Mouse (Mus musculus) MEL (cell line): Measurements from ENCODE around the gene Sh2d3c.

Experiments used
- CHD2 ChIP-seq: IDR thresholded peaks from 2 replicates; pipeline ENCODE4 v1.6.1; 2011; ENCODE audit warnings: low read length, improper control_type of control experiment
- CTCF ChIP-seq, 3 experiments: IDR thresholded peaks in 2 of 3; conservative IDR thresholded peaks in 1 of 3; 2 replicates each; pipeline ENCODE4 v1.5.1; 2011 to 2012; ENCODE audit warnings: low read length in 3 of 3, low read depth in 2 of 3, mild to moderate bottlenecking in 2 of 3, improper control_type of control experiment in 1 of 3, inconsistent platforms in 1 of 3, mixed read lengths in 1 of 3, moderate library complexity in 1 of 3; ENCODE audit not compliant: control insufficient read depth in 1 of 3, insufficient read depth in 1 of 3, poor library complexity in 1 of 3, severe bottlenecking in 1 of 3
- E2F4 ChIP-seq: IDR thresholded peaks from 2 replicates; pipeline ENCODE4 v1.6.1; 2011; ENCODE audit warnings: low read depth, low read length, improper control_type of control experiment, borderline replicate concordance
- ELF1 ChIP-seq: IDR thresholded peaks from 2 replicates; pipeline ENCODE4 v1.6.1; 2014; ENCODE audit warnings: low read depth, mild to moderate bottlenecking, inconsistent platforms, low read length, improper control_type of control experiment, moderate library complexity
- EP300 ChIP-seq, 2 experiments: IDR thresholded peaks; 2 replicates each; pipeline ENCODE4 v1.6.1; 2011; ENCODE audit warnings: improper control_type of control experiment in 2 of 2, low read length in 2 of 2, low read depth in 1 of 2, mild to moderate bottlenecking in 1 of 2
- HCFC1 ChIP-seq: IDR thresholded peaks from 2 replicates; pipeline ENCODE4 v1.6.1; 2012; ENCODE audit warnings: low read depth, mild to moderate bottlenecking, inconsistent platforms, low read length, improper control_type of control experiment, moderate library complexity
- JUND ChIP-seq: IDR thresholded peaks from 2 replicates; pipeline ENCODE4 v1.6.1; 2011; ENCODE audit warnings: low read depth, mild to moderate bottlenecking, improper control_type of control experiment, low read length
- KAT2A ChIP-seq: conservative IDR thresholded peaks from 2 replicates; pipeline ENCODE4 v1.6.1; 2012; ENCODE audit warnings: low read depth, low read length, improper control_type of control experiment, inconsistent platforms
- MAX ChIP-seq: IDR thresholded peaks from 2 replicates; pipeline ENCODE4 v1.6.1; 2011; ENCODE audit warnings: low read length, improper control_type of control experiment
- POLR2A ChIP-seq, 2 experiments: IDR thresholded peaks; 2 replicates each; pipeline ENCODE4 v1.6.1; 2011 to 2012; ENCODE audit warnings: low read length in 2 of 2, mild to moderate bottlenecking in 2 of 2, control low read depth in 1 of 2, improper control_type of control experiment in 1 of 2, low read depth in 1 of 2, moderate library complexity in 1 of 2; ENCODE audit not compliant: control insufficient read depth in 1 of 2, insufficient read depth in 1 of 2, poor library complexity in 1 of 2
- RAD21 ChIP-seq: IDR thresholded peaks from 2 replicates; pipeline ENCODE4 v1.6.1; 2011; ENCODE audit warnings: mild to moderate bottlenecking, low read depth, low read length, improper control_type of control experiment
- UBTF ChIP-seq: IDR thresholded peaks from 2 replicates; pipeline ENCODE4 v1.6.1; 2012; ENCODE audit warnings: low read depth, mild to moderate bottlenecking, inconsistent platforms, low read length, improper control_type of control experiment, moderate library complexity, borderline replicate concordance; ENCODE audit not compliant: insufficient read depth
- USF1 ChIP-seq: IDR thresholded peaks from 2 replicates; pipeline ENCODE4 v1.6.1; 2014; ENCODE audit warnings: low read depth, mild to moderate bottlenecking, inconsistent platforms, low read length, improper control_type of control experiment, moderate library complexity

- no peak for TF ChIP-seq CTCF (IDR thresholded peaks at IDR 0.05 in 2 of 3, conservative IDR thresholded peaks at IDR 0.05 in 1 of 3; ENCODE audit: control insufficient read depth in 1 of 3, insufficient read depth in 1 of 3, low read depth in 2 of 3, low read length in 3 of 3, poor library complexity in 1 of 3, severe bottlenecking in 1 of 3)
- TF ChIP-seq EP300 (IDR thresholded peaks at IDR 0.05; ENCODE audit: low read depth in 1 of 2, low read length in 2 of 2), result no peak
- TF ChIP-seq POLR2A (IDR thresholded peaks at IDR 0.05; ENCODE audit: control insufficient read depth in 1 of 2, insufficient read depth in 1 of 2, low read depth in 1 of 2, low read length in 2 of 2, poor library complexity in 1 of 2), result no peak
- no peak for TF ChIP-seq JUND
- no peak for TF ChIP-seq RAD21
- no peak for TF ChIP-seq KAT2A
- no peak for TF ChIP-seq MAX
- no peak for TF ChIP-seq USF1
- no peak for TF ChIP-seq CHD2
- no peak for TF ChIP-seq ELF1
- no peak for TF ChIP-seq E2F4
- no peak for TF ChIP-seq HCFC1
- TF ChIP-seq UBTF, result no peak
Observed at GRCm38 (mm10) chr2:32699680-32700079, 21.2 kb upstream of the Sh2d3c start.
